Mouse (Mus musculus): ENCODE data around the gene Pyurf. TPM values are rescaled to one million over a fixed set of nuclear protein-coding genes. Genes with fewer than 3 reads are reported as not detected.

Pyurf gene
- 13.1 and 13.5 TPM in 2 replicates for polyA plus RNA-seq (2015; fragmentation: Nextera tagmentation; extraction: Ambion mirVana)

DNA sequence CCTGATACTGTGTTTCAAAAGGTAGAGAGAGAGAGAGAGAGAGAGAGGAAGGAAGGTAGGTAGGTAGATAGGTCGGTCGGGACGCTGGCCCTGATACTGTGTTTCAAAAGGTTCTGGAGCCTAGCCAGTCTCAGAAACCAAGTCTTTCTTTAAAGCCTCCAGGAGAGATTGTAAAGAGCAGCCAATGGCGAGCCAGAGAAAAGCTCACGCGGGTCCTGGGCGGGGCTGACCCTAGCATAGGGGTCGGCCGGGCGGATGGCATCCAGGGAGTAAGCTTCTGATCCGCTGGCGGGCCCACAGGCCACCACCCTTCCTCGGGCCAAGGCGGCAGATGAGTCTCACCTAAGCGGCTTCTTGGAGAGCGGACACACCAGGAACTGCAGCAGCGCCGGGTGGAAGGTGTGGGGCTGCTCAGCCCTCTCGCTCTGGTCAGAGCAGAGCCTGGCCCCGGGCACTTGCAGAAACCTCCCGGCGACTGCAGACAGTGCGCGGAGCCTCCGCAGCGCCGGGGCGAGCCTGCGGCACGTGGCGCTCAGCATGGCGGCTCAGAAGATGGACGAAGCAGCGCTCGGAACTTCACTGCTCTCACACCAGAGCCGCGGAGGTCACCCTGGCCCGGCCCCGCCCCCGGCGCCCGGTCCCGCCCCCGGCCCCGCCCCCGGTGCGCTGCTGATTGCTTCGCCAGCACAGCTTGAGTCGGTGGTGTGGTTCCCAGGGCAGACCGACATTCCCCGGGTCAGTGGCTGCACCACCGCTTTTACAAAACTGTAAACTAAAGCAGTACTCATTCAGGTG lies at the start of gene Pyurf:
Gene Pyurf, minus strand, starts transcription at position 612 of the 795 bp plus-strand sequence.
- no peaks in the 10 kb centered on the region for H3K9me3 ChIP-seq (ENCODE audit: control insufficient read depth)
- H3K27ac ChIP-seq (ENCODE audit: low read depth, low read length): peak within 1 kb of the TSS; percentile 94
- H3K4me3 ChIP-seq (ENCODE audit: low read depth, low read length): peak within 1 kb of the TSS; percentile 86
- H3K4me2 ChIP-seq (replicated peaks; ENCODE audit: low read depth): peak within 1 kb of the TSS; percentile 85
- WGBS: under 1% methylated on average over 52 of the region's 52 CpGs
- peak within 1 kb of the TSS; percentile 55 for H3K9ac ChIP-seq (ENCODE audit: low read depth, low read length)
- peak; percentile 99 for ATAC-seq
- TF ChIP-seq CTCF (IDR thresholded peaks at IDR 0.05; ENCODE audit: low read depth): 0 out of 2 replicates have a peak, but pooled peaks have one; percentile 10
- no peaks in the 10 kb centered on the region; the same call in 1 of the 2 replicates for H3K4me1 ChIP-seq (replicated peaks; ENCODE audit: control insufficient read depth, insufficient read depth, low read length)
- no peaks in the 10 kb centered on the region for H3K27me3 ChIP-seq (replicated peaks; ENCODE audit: control insufficient read depth, insufficient read depth, low read length)
- H3K36me3 ChIP-seq (ENCODE audit: control insufficient read depth, insufficient read depth): peaks cover 11% of the 10 kb centered on the region; the same call in 1 of the 2 replicates

DNA sequence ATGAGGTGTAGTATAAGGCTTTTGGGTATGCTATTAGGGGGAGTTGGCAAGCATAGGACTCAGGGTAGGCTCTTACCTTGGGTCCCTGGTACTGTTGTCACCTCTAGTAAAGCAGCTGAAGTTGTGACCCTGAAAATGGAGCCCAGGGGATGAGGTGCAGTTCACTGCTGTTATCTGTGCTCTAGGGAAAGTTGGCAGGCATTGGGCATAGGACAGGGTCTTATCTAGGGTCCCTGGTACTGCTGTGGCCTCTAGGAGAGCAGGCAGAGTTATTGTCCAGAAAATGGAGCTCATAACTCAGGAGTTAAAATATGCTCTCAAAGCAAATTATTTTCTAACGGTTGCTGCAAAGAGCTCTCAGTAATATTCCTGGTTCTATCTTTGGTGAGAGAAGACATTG lies 29.5 kb upstream of the Pyurf start:
- no peak overlapping the region for H3K4me2 ChIP-seq (replicated peaks; ENCODE audit: low read depth)
- H3K4me1 ChIP-seq (replicated peaks; ENCODE audit: control insufficient read depth, insufficient read depth, low read length): no peaks in the 10 kb centered on the region
- peaks cover 10% of the 10 kb centered on the region; the same call in 1 of the 2 replicates for H3K36me3 ChIP-seq (ENCODE audit: control insufficient read depth, insufficient read depth)
- H3K27ac ChIP-seq (ENCODE audit: low read depth, low read length): no peak overlapping the region
- TF ChIP-seq CTCF (IDR thresholded peaks at IDR 0.05; ENCODE audit: low read depth): no peak
- no peak for ATAC-seq
- no peaks in the 10 kb centered on the region for H3K9me3 ChIP-seq (ENCODE audit: control insufficient read depth)
- no peak overlapping the region for H3K9ac ChIP-seq (ENCODE audit: low read depth, low read length)
- H3K4me3 ChIP-seq (ENCODE audit: low read depth, low read length): no peak overlapping the region
- WGBS: 92% methylated on average over 1 of the region's 1 CpGs
- H3K27me3 ChIP-seq (replicated peaks; ENCODE audit: control insufficient read depth, insufficient read depth, low read length): no peaks in the 10 kb centered on the region

GRCm38 (mm10) chr6:57711726-57712125 lies 19.8 kb upstream of the Pyurf start:
- Histone ChIP-seq H3K27ac (ENCODE audit: low read depth, low read length) (no peak overlapping the region), H3K9me3 (ENCODE audit: control insufficient read depth) (no peaks in the 10 kb centered on the region), H3K9ac (ENCODE audit: low read depth, low read length) (no peak overlapping the region), H3K36me3 (ENCODE audit: control insufficient read depth, insufficient read depth) (no peaks in the 10 kb centered on the region), H3K4me1 (replicated peaks; ENCODE audit: control insufficient read depth, insufficient read depth, low read length) (no peaks in the 10 kb centered on the region), H3K27me3 (replicated peaks; ENCODE audit: control insufficient read depth, insufficient read depth, low read length) (no peaks in the 10 kb centered on the region), H3K4me3 (ENCODE audit: low read depth, low read length) (no peak overlapping the region), H3K4me2 (replicated peaks; ENCODE audit: low read depth) (no peak overlapping the region)
- ATAC-seq: no peak
- 0 out of 2 replicates have a peak, but pooled peaks have one; percentile 13 for TF ChIP-seq CTCF (IDR thresholded peaks at IDR 0.05; ENCODE audit: low read depth)
- WGBS: 14% methylated on average over 1 of the region's 1 CpGs

GRCm38 (mm10) chr6:57706721-57707120 lies 14.8 kb upstream of the Pyurf start:
- no peaks in the 10 kb centered on the region for H3K9me3 ChIP-seq (ENCODE audit: control insufficient read depth)
- H3K27me3 ChIP-seq (replicated peaks; ENCODE audit: control insufficient read depth, insufficient read depth, low read length): no peaks in the 10 kb centered on the region
- no peaks in the 10 kb centered on the region for H3K4me1 ChIP-seq (replicated peaks; ENCODE audit: control insufficient read depth, insufficient read depth, low read length)
- H3K4me2 ChIP-seq (replicated peaks; ENCODE audit: low read depth): no peak overlapping the region
- 58% methylated on average over 1 of the region's 1 CpGs for WGBS
- TF ChIP-seq CTCF (IDR thresholded peaks at IDR 0.05; ENCODE audit: low read depth): no peak
- ATAC-seq: no peak
- no peak overlapping the region for H3K9ac ChIP-seq (ENCODE audit: low read depth, low read length)
- H3K27ac ChIP-seq (ENCODE audit: low read depth, low read length): no peak overlapping the region
- H3K4me3 ChIP-seq (ENCODE audit: low read depth, low read length): no peak overlapping the region
- H3K36me3 ChIP-seq (ENCODE audit: control insufficient read depth, insufficient read depth): no peaks in the 10 kb centered on the region

DNA sequence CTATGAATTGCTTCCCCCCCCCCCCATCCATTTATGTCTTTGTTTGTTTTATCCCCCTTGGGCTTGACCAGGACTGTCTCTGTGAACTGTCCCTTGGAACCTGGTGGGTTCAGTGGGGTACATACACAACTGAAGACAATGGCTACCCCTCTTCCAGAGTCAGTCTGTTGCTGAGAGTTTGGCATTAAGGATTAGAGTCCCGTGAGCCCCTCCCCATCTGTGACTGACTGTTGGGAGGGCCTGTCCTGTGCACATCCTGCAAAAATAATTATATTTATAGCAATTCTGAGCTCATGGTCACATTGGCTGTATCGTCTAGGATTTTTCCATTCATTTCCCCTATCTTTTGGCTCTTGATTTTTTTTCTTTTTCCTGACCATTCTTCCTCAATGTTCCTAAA lies 11.8 kb upstream of the Pyurf start:
- H3K9ac ChIP-seq (ENCODE audit: low read depth, low read length): peak overlapping the region; percentile 60; the same call in 1 of the 2 replicates
- no peak for ATAC-seq
- H3K4me3 ChIP-seq (ENCODE audit: low read depth, low read length): peak overlapping the region; percentile 58
- H3K27ac ChIP-seq (ENCODE audit: low read depth, low read length): no peak overlapping the region
- no peaks in the 10 kb centered on the region for H3K9me3 ChIP-seq (ENCODE audit: control insufficient read depth)
- H3K27me3 ChIP-seq (replicated peaks; ENCODE audit: control insufficient read depth, insufficient read depth, low read length): no peaks in the 10 kb centered on the region
- TF ChIP-seq CTCF (IDR thresholded peaks at IDR 0.05; ENCODE audit: low read depth): no peak
- WGBS: 19% methylated on average over 2 of the region's 2 CpGs
- H3K4me2 ChIP-seq (replicated peaks; ENCODE audit: low read depth): peak overlapping the region; percentile 79
- no peaks in the 10 kb centered on the region for H3K36me3 ChIP-seq (ENCODE audit: control insufficient read depth, insufficient read depth)
- no peaks in the 10 kb centered on the region for H3K4me1 ChIP-seq (replicated peaks; ENCODE audit: control insufficient read depth, insufficient read depth, low read length)

DNA sequence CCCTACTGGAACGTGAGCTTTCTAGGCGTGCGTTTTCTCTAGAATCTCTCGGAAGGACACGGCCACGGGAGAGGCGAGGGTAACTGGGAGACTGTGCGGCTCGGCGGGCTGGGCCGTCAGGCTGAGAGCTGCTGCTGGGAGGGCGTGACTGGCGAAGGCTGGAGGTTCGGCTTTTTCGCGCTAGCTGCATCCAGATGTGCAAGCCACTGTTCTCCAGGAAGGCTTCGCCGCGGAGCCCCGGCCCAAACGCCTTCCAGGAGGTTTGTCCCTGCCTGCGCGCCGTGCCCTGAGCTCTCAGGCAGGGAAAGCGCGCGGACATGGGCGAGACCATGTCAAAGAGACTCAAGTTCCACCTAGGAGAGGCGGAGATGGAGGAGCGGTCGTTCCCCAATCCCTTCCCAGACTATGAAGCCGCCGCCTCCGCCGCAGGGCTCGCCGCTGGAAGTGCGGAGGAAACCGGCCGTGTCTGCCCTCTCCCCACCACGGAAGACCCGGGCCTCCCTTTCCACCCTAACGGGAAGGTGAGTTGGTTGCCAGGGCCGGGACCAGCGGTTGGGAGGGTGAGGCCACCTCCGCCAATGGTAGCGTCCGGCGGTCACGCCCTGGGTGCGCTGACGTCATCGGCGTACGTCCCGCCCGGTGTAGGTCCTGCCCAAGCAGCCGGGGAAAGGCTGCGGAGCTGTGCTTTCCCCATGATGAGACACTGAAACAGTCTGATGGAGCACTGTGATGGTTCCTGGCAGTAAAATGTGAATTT lies 11.0 kb upstream of the Pyurf start:
- H3K4me2 ChIP-seq (replicated peaks; ENCODE audit: low read depth): peak overlapping the region; percentile 79
- no peaks in the 10 kb centered on the region for H3K4me1 ChIP-seq (replicated peaks; ENCODE audit: control insufficient read depth, insufficient read depth, low read length)
- H3K9ac ChIP-seq (ENCODE audit: low read depth, low read length): peak overlapping the region; percentile 60
- peak overlapping the region; percentile 58 for H3K4me3 ChIP-seq (ENCODE audit: low read depth, low read length)
- no peaks in the 10 kb centered on the region for H3K27me3 ChIP-seq (replicated peaks; ENCODE audit: control insufficient read depth, insufficient read depth, low read length)
- H3K27ac ChIP-seq (ENCODE audit: low read depth, low read length): peak overlapping the region; percentile 61
- no peaks in the 10 kb centered on the region for H3K9me3 ChIP-seq (ENCODE audit: control insufficient read depth)
- no peaks in the 10 kb centered on the region for H3K36me3 ChIP-seq (ENCODE audit: control insufficient read depth, insufficient read depth)
- WGBS: under 1% methylated on average over 59 of the region's 59 CpGs
- peak; percentile 100 for ATAC-seq
- TF ChIP-seq CTCF (IDR thresholded peaks at IDR 0.05; ENCODE audit: low read depth): 0 out of 2 replicates have a peak, but pooled peaks have one; percentile 1
